Mouse (Mus musculus): ENCODE results near the gene Ahcyl2.

Gene Ahcyl2

GRCm38 (mm10) chr6:29853213-29853899 lies 85.5 kb downstream of the Ahcyl2 start:
- peak; percentile 60 to 85 for DNase-seq (ENCODE audit: low spot score in 2 of 2)

- DNase-seq (ENCODE audit: low spot score in 2 of 2), result no peak
Measured at GRCm38 (mm10) chr6:29853900-29854390, 86.1 kb downstream of the Ahcyl2 start.

- DNase-seq (ENCODE audit: low spot score in 2 of 2), result no peak
Measured at GRCm38 (mm10) chr6:29858619-29859018, 90.8 kb downstream of the Ahcyl2 start.

GRCm38 (mm10) chr6:29859344-29859743 lies 91.5 kb downstream of the Ahcyl2 start:
- DNase-seq (ENCODE audit: low spot score in 2 of 2), result no peak

GRCm38 (mm10) chr6:29860238-29860637 lies 92.4 kb downstream of the Ahcyl2 start:
- no peak for DNase-seq (ENCODE audit: low spot score in 2 of 2)

GRCm38 (mm10) chr6:29864926-29865325 lies 97.1 kb downstream of the Ahcyl2 start:
- no peak for DNase-seq (ENCODE audit: low spot score in 2 of 2)

- no peak for DNase-seq (ENCODE audit: low spot score in 2 of 2)
Measured at GRCm38 (mm10) chr6:29866935-29867724, 99.3 kb downstream of the Ahcyl2 start.

GRCm38 (mm10) chr6:29868341-29868895 lies 100.6 kb downstream of the Ahcyl2 start:
- DNase-seq (ENCODE audit: low spot score in 2 of 2), result no peak

GRCm38 (mm10) chr6:29873654-29874053 lies 105.8 kb downstream of the Ahcyl2 start:
- DNase-seq (ENCODE audit: low spot score in 2 of 2), result no peak

- DNase-seq (ENCODE audit: low spot score in 2 of 2), result no peak
Measured at GRCm38 (mm10) chr6:29875576-29875975, 107.8 kb downstream of the Ahcyl2 start.

- DNase-seq (ENCODE audit: low spot score in 2 of 2), result no peak
Measured at GRCm38 (mm10) chr6:29876782-29877181, 109.0 kb downstream of the Ahcyl2 start.

- DNase-seq (ENCODE audit: low spot score in 2 of 2), result no peak
Measured at GRCm38 (mm10) chr6:29879579-29879978, 111.8 kb downstream of the Ahcyl2 start.

- no peak for DNase-seq (ENCODE audit: low spot score in 2 of 2)
Measured at GRCm38 (mm10) chr6:29880796-29881195, 113.0 kb downstream of the Ahcyl2 start.

- no peak for DNase-seq (ENCODE audit: low spot score in 2 of 2)
Measured at GRCm38 (mm10) chr6:29881936-29882335, 114.1 kb downstream of the Ahcyl2 start.

- no peak for DNase-seq (ENCODE audit: low spot score in 2 of 2)
Measured at GRCm38 (mm10) chr6:29882870-29883269, 115.1 kb downstream of the Ahcyl2 start.

- DNase-seq (ENCODE audit: low spot score in 2 of 2), result peak; percentile 26 to 30
Measured at GRCm38 (mm10) chr6:29891151-29891550, 123.3 kb downstream of the Ahcyl2 start.

GRCm38 (mm10) chr6:29896976-29897375 lies 129.2 kb downstream of the Ahcyl2 start:
- DNase-seq (ENCODE audit: low spot score in 2 of 2), result no peak

- DNase-seq (ENCODE audit: low spot score in 2 of 2), result no peak
Measured at GRCm38 (mm10) chr6:29901450-29901849, 133.6 kb downstream of the Ahcyl2 start.

- no peak for DNase-seq (ENCODE audit: low spot score in 2 of 2)
Measured at GRCm38 (mm10) chr6:29902256-29902655, 134.4 kb downstream of the Ahcyl2 start.

- no peak for DNase-seq (ENCODE audit: low spot score in 2 of 2)
Measured at GRCm38 (mm10) chr6:29903343-29903914, 135.6 kb downstream of the Ahcyl2 start.

GRCm38 (mm10) chr6:29904281-29904680 lies 136.5 kb downstream of the Ahcyl2 start:
- no peak for DNase-seq (ENCODE audit: low spot score in 2 of 2)

- DNase-seq (ENCODE audit: low spot score in 2 of 2), result no peak
Measured at GRCm38 (mm10) chr6:29910631-29911030, 142.8 kb downstream of the Ahcyl2 start.
